Mouse (Mus musculus): ENCODE measurements around the gene Lpcat2. TPM values are rescaled to one million over a fixed set of nuclear protein-coding genes. Genes with fewer than 3 reads are reported as not detected.

Lpcat2 gene
- polyA plus RNA-seq, 2 experiments, result 10.6 to 14.7 TPM

- 76% methylated on average over 2 of the region's 2 CpGs for WGBS
- no peak overlapping the region for H3K4me3 ChIP-seq (replicated peaks; ENCODE audit: low read length)
- ATAC-seq (ENCODE audit: low FRiP score, low read depth) (no peak), DNase-seq (ENCODE audit: low spot score) (no peak)
- H3K27ac ChIP-seq (replicated peaks; ENCODE audit: low read depth, low read length), result no peak overlapping the region
- H3K4me2 ChIP-seq (replicated peaks; ENCODE audit: low read depth, low read length, severe bottlenecking), result no peak overlapping the region
- H3K9me3 ChIP-seq (ENCODE audit: control insufficient read depth, low read length), result no peaks in the 10 kb centered on the region
- H3K4me1 ChIP-seq (ENCODE audit: control insufficient read depth, insufficient read depth, low read length), result no peaks in the 10 kb centered on the region
- no peaks in the 10 kb centered on the region for H3K27me3 ChIP-seq (ENCODE audit: control insufficient read depth, insufficient read depth, low read length)
- no peak overlapping the region for H3K9ac ChIP-seq (ENCODE audit: low read depth, low read length, severe bottlenecking)
- TF ChIP-seq POLR2A (IDR thresholded peaks at IDR 0.05; ENCODE audit: borderline replicate concordance, extremely low read depth, insufficient read depth, insufficient read length), result no peak
- peaks cover 13% of the 10 kb centered on the region for H3K36me3 ChIP-seq (ENCODE audit: control insufficient read depth, insufficient read depth, low read length)
These were observed 38.7 kb downstream of the Lpcat2 start for GRCm38 (mm10) chr8:92893870-92894269.

GRCm38 (mm10) chr8:92895053-92895452 lies 39.9 kb downstream of the Lpcat2 start:
- Histone ChIP-seq H3K27me3 (ENCODE audit: control insufficient read depth, insufficient read depth, low read length) (no peaks in the 10 kb centered on the region), H3K36me3 (ENCODE audit: control insufficient read depth, insufficient read depth, low read length) (peaks cover 8% of the 10 kb centered on the region; the same call in 1 of the 2 replicates), H3K27ac (replicated peaks; ENCODE audit: low read depth, low read length) (no peak overlapping the region), H3K9me3 (ENCODE audit: control insufficient read depth, low read length) (no peaks in the 10 kb centered on the region), H3K4me1 (ENCODE audit: control insufficient read depth, insufficient read depth, low read length) (no peaks in the 10 kb centered on the region), H3K4me3 (replicated peaks; ENCODE audit: low read length) (no peak overlapping the region), H3K4me2 (replicated peaks; ENCODE audit: low read depth, low read length, severe bottlenecking) (no peak overlapping the region), H3K9ac (ENCODE audit: low read depth, low read length, severe bottlenecking) (no peak overlapping the region)
- 79% methylated on average over 7 of the region's 7 CpGs for WGBS
- no peak for ATAC-seq (ENCODE audit: low FRiP score, low read depth)
- TF ChIP-seq POLR2A (IDR thresholded peaks at IDR 0.05; ENCODE audit: borderline replicate concordance, extremely low read depth, insufficient read depth, insufficient read length), result no peak
- no peak for DNase-seq (ENCODE audit: low spot score)

DNA sequence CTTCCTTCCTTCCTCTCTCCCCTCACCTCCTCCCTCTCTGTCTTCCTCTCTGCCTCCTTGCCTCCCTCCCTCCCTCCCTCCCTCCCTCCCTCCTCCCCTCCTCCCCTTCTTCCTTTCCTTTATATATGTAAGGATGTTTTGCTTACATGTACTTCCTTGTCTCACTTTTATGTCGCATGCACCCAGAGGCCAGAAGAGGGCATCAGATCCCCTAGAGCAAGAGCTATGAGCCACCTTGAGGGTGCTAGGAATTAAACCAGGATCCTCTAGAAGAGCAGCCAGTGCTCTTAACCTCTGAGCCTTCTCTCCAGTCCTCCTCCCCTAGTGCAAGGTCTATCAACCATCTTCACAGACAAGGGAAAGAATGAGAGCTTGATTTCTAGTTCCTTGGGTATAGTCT lies 40.9 kb downstream of the Lpcat2 start:
- no peak overlapping the region for H3K4me3 ChIP-seq (replicated peaks; ENCODE audit: low read length)
- no peak for TF ChIP-seq POLR2A (IDR thresholded peaks at IDR 0.05; ENCODE audit: borderline replicate concordance, extremely low read depth, insufficient read depth, insufficient read length)
- H3K27ac ChIP-seq (replicated peaks; ENCODE audit: low read depth, low read length), result no peak overlapping the region
- H3K27me3 ChIP-seq (ENCODE audit: control insufficient read depth, insufficient read depth, low read length), result no peaks in the 10 kb centered on the region
- no peak overlapping the region for H3K9ac ChIP-seq (ENCODE audit: low read depth, low read length, severe bottlenecking)
- WGBS, result 73% methylated on average over 1 of the region's 1 CpGs
- H3K4me1 ChIP-seq (ENCODE audit: control insufficient read depth, insufficient read depth, low read length), result no peaks in the 10 kb centered on the region
- ATAC-seq (ENCODE audit: low FRiP score, low read depth) (no peak), DNase-seq (ENCODE audit: low spot score) (no peak)
- no peaks in the 10 kb centered on the region for H3K9me3 ChIP-seq (ENCODE audit: control insufficient read depth, low read length)
- peaks cover 4% of the 10 kb centered on the region; the same call in 1 of the 2 replicates for H3K36me3 ChIP-seq (ENCODE audit: control insufficient read depth, insufficient read depth, low read length)
- no peak overlapping the region for H3K4me2 ChIP-seq (replicated peaks; ENCODE audit: low read depth, low read length, severe bottlenecking)

DNA sequence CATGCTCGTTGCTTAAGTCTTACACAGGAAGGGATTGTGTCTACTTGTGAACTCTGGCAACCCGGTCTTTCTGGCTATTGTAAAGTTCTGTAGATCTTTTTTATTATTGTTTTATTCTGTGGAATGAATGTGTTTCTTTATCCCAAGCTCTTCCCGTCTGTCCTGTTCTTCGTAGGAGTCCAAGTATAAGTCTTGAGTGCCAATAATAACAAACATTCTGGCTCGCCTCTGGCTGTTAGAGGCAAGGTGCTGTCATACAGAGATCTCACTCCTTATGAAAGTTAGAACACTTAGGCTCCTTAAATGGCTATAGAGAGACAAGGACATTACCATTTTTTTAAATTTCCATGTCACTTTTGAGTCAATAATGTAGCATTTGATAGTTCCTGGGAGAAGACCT lies 41.5 kb downstream of the Lpcat2 start:
- Histone ChIP-seq H3K4me1 (ENCODE audit: control insufficient read depth, insufficient read depth, low read length) (no peaks in the 10 kb centered on the region), H3K9ac (ENCODE audit: low read depth, low read length, severe bottlenecking) (no peak overlapping the region), H3K36me3 (ENCODE audit: control insufficient read depth, insufficient read depth, low read length) (no peaks in the 10 kb centered on the region), H3K27ac (replicated peaks; ENCODE audit: low read depth, low read length) (no peak overlapping the region), H3K4me2 (replicated peaks; ENCODE audit: low read depth, low read length, severe bottlenecking) (no peak overlapping the region), H3K4me3 (replicated peaks; ENCODE audit: low read length) (no peak overlapping the region), H3K9me3 (ENCODE audit: control insufficient read depth, low read length) (no peaks in the 10 kb centered on the region), H3K27me3 (ENCODE audit: control insufficient read depth, insufficient read depth, low read length) (no peaks in the 10 kb centered on the region)
- no peak for TF ChIP-seq POLR2A (IDR thresholded peaks at IDR 0.05; ENCODE audit: borderline replicate concordance, extremely low read depth, insufficient read depth, insufficient read length)
- no peak for DNase-seq (ENCODE audit: low spot score)
- WGBS, result 76% methylated on average over 5 of the region's 5 CpGs
- ATAC-seq (ENCODE audit: low FRiP score, low read depth), result no peak

DNA sequence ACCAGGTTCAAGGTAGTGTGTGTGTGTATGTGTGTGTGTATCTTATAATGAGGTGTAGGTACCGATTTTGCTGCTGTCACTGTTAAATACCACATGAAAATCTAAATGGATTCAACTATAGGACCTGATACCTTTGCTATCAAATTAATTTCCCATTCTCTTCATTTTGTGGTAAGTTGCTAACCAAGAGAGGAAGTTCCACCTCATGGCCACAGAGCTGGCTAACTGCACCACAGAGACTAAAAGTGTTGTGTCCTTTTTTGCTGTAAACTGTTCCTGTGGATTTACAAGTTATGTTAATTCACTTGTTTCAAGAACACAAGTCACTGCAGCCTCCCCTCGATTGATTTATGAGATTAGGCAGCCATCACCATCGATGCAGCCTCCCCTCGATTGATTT lies 42.7 kb downstream of the Lpcat2 start:
- Histone ChIP-seq H3K27me3 (ENCODE audit: control insufficient read depth, insufficient read depth, low read length) (no peaks in the 10 kb centered on the region), H3K9ac (ENCODE audit: low read depth, low read length, severe bottlenecking) (no peak overlapping the region), H3K4me3 (replicated peaks; ENCODE audit: low read length) (no peak overlapping the region), H3K36me3 (ENCODE audit: control insufficient read depth, insufficient read depth, low read length) (no peaks in the 10 kb centered on the region), H3K27ac (replicated peaks; ENCODE audit: low read depth, low read length) (no peak overlapping the region), H3K4me2 (replicated peaks; ENCODE audit: low read depth, low read length, severe bottlenecking) (no peak overlapping the region), H3K4me1 (ENCODE audit: control insufficient read depth, insufficient read depth, low read length) (no peaks in the 10 kb centered on the region), H3K9me3 (ENCODE audit: control insufficient read depth, low read length) (no peaks in the 10 kb centered on the region)
- WGBS, result 69% methylated on average over 4 of the region's 4 CpGs
- DNase-seq (ENCODE audit: low spot score) (no peak), ATAC-seq (ENCODE audit: low FRiP score, low read depth) (no peak)
- no peak for TF ChIP-seq POLR2A (IDR thresholded peaks at IDR 0.05; ENCODE audit: borderline replicate concordance, extremely low read depth, insufficient read depth, insufficient read length)

GRCm38 (mm10) chr8:92899590-92899989 lies 44.5 kb downstream of the Lpcat2 start:
- no peak for TF ChIP-seq POLR2A (IDR thresholded peaks at IDR 0.05; ENCODE audit: borderline replicate concordance, extremely low read depth, insufficient read depth, insufficient read length)
- 79% methylated on average over 9 of the region's 9 CpGs for WGBS
- no peaks in the 10 kb centered on the region for H3K36me3 ChIP-seq (ENCODE audit: control insufficient read depth, insufficient read depth, low read length)
- ATAC-seq (ENCODE audit: low FRiP score, low read depth) (no peak), DNase-seq (ENCODE audit: low spot score) (no peak)
- H3K27me3 ChIP-seq (ENCODE audit: control insufficient read depth, insufficient read depth, low read length), result no peaks in the 10 kb centered on the region
- no peak overlapping the region for H3K4me3 ChIP-seq (replicated peaks; ENCODE audit: low read length)
- H3K9ac ChIP-seq (ENCODE audit: low read depth, low read length, severe bottlenecking), result no peak overlapping the region
- H3K4me2 ChIP-seq (replicated peaks; ENCODE audit: low read depth, low read length, severe bottlenecking), result no peak overlapping the region
- H3K9me3 ChIP-seq (ENCODE audit: control insufficient read depth, low read length), result no peaks in the 10 kb centered on the region
- H3K27ac ChIP-seq (replicated peaks; ENCODE audit: low read depth, low read length), result no peak overlapping the region
- no peaks in the 10 kb centered on the region for H3K4me1 ChIP-seq (ENCODE audit: control insufficient read depth, insufficient read depth, low read length)
